Mouse (Mus musculus): ENCODE measurements at regions not wholly inside any gene's neighbourhood (a gene's known extent, or its start where the extent isn't known, plus 50 kb on each side); places are given as distances from the start of the nearest gene placed in this dataset.

GRCm38 (mm10) chr16:45033268-45033667 lies 59.9 kb upstream of the Ccdc80 start:
- ATAC-seq (replicated peaks; ENCODE audit: insufficient number of reproducible peaks, insufficient read depth, low FRiP score, low read depth), result no peak
- no peaks in the 10 kb centered on the region for H3K27me3 ChIP-seq
- no peaks in the 10 kb centered on the region for H3K9me3 ChIP-seq (replicated peaks)
- H3K27ac ChIP-seq, result no peak overlapping the region
- 80% methylated on average over 4 of the region's 4 CpGs for WGBS
- no peaks in the 10 kb centered on the region for H3K36me3 ChIP-seq
- no peak overlapping the region for H3K4me2 ChIP-seq
- no peaks in the 10 kb centered on the region for H3K4me1 ChIP-seq (replicated peaks)
- H3K9ac ChIP-seq, result no peak overlapping the region
- no peak overlapping the region for H3K4me3 ChIP-seq

DNA sequence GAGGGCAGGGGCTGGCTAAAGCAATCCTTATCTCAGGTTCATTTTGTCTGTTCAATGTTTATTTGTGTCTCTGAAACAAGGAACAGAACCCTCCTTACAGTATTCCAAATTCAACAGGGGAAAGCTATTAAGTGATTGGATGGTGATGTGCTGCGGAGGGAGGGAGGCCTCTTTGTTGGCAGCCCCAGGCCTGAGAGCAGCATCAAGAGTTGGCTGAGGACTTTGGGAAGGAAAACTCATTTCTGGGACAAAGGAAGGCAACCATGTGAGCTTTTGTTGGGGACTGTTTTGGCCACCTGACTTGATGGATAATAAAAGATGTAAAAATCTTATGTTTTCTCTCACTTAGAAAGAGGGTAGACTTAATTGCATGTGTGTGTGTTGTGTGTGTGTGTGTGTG lies 58.8 kb upstream of the Ccdc80 start:
- ATAC-seq (replicated peaks; ENCODE audit: insufficient number of reproducible peaks, insufficient read depth, low FRiP score, low read depth), result 0 out of 2 replicates have a peak, but pooled peaks have one; percentile 31
- Histone ChIP-seq H3K9me3 (replicated peaks) (no peaks in the 10 kb centered on the region), H3K4me1 (replicated peaks) (no peaks in the 10 kb centered on the region), H3K4me2 (no peak overlapping the region), H3K27ac (no peak overlapping the region), H3K9ac (no peak overlapping the region), H3K27me3 (no peaks in the 10 kb centered on the region), H3K36me3 (no peaks in the 10 kb centered on the region), H3K4me3 (no peak overlapping the region)
- 73% methylated on average over 1 of the region's 1 CpGs for WGBS

DNA sequence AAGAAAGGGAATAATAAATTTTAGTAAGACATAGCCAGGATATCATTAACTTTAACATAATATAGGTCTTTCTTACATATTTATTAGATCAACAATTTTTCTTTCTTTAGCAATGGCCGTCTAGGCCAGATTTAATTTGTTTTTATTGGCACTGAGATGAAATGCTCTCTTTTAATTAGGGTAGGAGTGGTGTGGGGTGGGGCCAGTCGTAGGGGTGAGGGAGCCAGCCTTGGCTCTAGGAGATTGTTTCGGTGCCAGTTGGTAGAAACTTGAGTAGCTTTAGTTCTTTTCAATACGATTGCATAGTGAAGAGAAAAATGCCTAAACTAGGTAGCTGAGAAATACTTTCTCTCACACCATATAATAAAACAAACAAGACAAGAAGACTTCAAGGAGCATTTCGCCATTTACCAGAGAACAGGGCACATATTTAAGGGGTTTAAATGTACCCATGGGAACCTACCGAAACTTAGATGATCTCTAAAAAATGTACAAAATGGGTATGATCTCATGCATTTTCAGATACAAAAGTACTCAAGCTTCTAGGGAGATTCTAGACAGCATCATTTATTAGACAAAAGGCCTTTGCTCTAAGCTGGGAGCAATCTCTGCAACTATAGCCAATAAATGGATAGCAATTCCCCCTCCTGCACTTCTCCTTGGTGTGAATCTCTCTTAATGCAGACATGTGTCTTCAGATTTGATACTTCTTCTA lies 56.2 kb upstream of the Ccdc80 start:
- no peaks in the 10 kb centered on the region for H3K9me3 ChIP-seq (replicated peaks)
- no peaks in the 10 kb centered on the region for H3K4me1 ChIP-seq (replicated peaks)
- no peak overlapping the region for H3K27ac ChIP-seq
- H3K4me3 ChIP-seq, result no peak overlapping the region
- no peak overlapping the region for H3K9ac ChIP-seq
- no peak overlapping the region for H3K4me2 ChIP-seq
- H3K27me3 ChIP-seq, result no peaks in the 10 kb centered on the region
- 73% methylated on average over 6 of the region's 6 CpGs for WGBS
- ATAC-seq (replicated peaks; ENCODE audit: insufficient number of reproducible peaks, insufficient read depth, low FRiP score, low read depth), result no peak
- H3K36me3 ChIP-seq, result no peaks in the 10 kb centered on the region

GRCm38 (mm10) chr16:45037521-45037888 lies 55.7 kb upstream of the Ccdc80 start:
- Histone ChIP-seq H3K9ac (no peak overlapping the region), H3K4me1 (replicated peaks) (no peaks in the 10 kb centered on the region), H3K9me3 (replicated peaks) (no peaks in the 10 kb centered on the region), H3K27ac (no peak overlapping the region), H3K27me3 (no peaks in the 10 kb centered on the region), H3K4me2 (no peak overlapping the region), H3K4me3 (no peak overlapping the region), H3K36me3 (no peaks in the 10 kb centered on the region)
- ATAC-seq (replicated peaks; ENCODE audit: insufficient number of reproducible peaks, insufficient read depth, low FRiP score, low read depth), result no peak
- WGBS, result 76% methylated on average over 3 of the region's 3 CpGs

DNA sequence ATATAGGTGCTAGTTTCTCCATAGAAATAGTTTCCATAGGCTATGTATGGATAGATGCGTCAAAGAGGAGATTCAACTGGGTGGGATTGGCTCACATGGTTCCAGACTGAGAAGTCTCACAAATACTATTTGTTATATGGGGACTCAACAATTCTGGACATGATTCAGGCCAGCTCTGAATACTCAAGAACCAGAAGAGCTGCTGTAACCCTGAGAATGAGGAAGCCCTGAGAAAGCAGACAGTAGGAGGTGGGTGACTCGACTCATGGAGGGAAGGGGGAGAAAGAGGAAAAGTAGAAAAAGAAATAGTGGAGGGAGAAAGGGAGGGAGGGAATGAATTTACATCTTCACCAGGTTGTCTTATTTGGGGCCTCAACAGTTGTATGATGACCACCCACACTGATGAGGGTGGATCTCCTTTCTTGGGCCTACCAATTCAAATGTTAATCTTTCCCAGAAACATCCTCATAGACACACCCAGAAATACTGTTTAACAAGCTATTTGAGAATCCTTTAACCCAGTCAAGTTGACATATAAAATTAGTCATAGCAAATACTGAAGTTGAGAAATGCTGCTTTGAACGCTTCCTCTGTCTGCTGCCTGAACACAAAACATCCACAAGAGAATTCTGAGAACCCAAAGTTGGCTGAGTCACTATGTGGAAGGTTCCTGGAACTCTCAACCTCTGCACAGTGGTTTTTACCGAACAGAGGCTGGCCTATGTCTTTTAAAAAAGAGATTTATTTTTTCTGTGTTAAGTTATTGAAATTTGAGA lies 54.8 kb upstream of the Ccdc80 start:
- WGBS, result 72% methylated on average over 4 of the region's 4 CpGs
- H3K4me2 ChIP-seq, result no peak overlapping the region
- no peaks in the 10 kb centered on the region for H3K27me3 ChIP-seq
- no peak for ATAC-seq (replicated peaks; ENCODE audit: insufficient number of reproducible peaks, insufficient read depth, low FRiP score, low read depth)
- no peaks in the 10 kb centered on the region for H3K4me1 ChIP-seq (replicated peaks)
- no peak overlapping the region for H3K9ac ChIP-seq
- H3K4me3 ChIP-seq, result no peak overlapping the region
- no peak overlapping the region for H3K27ac ChIP-seq
- no peaks in the 10 kb centered on the region for H3K9me3 ChIP-seq (replicated peaks)
- H3K36me3 ChIP-seq, result no peaks in the 10 kb centered on the region
